Mouse (Mus musculus) E14TG2a.4 (cell line): Measurements from ENCODE around the gene Cped1.

ENCODE experiments used
- H3K27me3 ChIP-seq: 2 replicates; pipeline ENCODE4 v1.6.1; 2014; ENCODE audit warnings: low read length, control low read depth; ENCODE audit not compliant: insufficient read depth
- H3K36me3 ChIP-seq: 2 replicates; pipeline ENCODE4 v1.6.1; 2014; ENCODE audit warnings: low read length, control low read depth; ENCODE audit not compliant: insufficient read depth
- H3K4me1 ChIP-seq: replicated peaks from 2 replicates; pipeline ENCODE4 v1.6.1; 2014; ENCODE audit warnings: low read depth, low read length, control low read depth
- H3K4me3 ChIP-seq: replicated peaks from 2 replicates; pipeline ENCODE4 v1.5.1; 2014; ENCODE audit warnings: mild to moderate bottlenecking, low read length
- H3K9me3 ChIP-seq: 2 replicates; pipeline ENCODE4 v1.6.1; 2014; ENCODE audit warnings: low read length, control low read depth
- CTCF ChIP-seq: conservative IDR thresholded peaks from 2 replicates; pipeline ENCODE4 v1.5.1; 2014; ENCODE audit warnings: low read length
- NANOG ChIP-seq: IDR thresholded peaks from 2 replicates; pipeline ENCODE4 v1.6.1; 2014; ENCODE audit warnings: borderline replicate concordance, low read length, mixed read lengths
- POU5F1 ChIP-seq: IDR thresholded peaks from 2 replicates; pipeline ENCODE4 v1.6.1; 2014; ENCODE audit warnings: low read length, borderline replicate concordance

The Cped1 gene

DNA sequence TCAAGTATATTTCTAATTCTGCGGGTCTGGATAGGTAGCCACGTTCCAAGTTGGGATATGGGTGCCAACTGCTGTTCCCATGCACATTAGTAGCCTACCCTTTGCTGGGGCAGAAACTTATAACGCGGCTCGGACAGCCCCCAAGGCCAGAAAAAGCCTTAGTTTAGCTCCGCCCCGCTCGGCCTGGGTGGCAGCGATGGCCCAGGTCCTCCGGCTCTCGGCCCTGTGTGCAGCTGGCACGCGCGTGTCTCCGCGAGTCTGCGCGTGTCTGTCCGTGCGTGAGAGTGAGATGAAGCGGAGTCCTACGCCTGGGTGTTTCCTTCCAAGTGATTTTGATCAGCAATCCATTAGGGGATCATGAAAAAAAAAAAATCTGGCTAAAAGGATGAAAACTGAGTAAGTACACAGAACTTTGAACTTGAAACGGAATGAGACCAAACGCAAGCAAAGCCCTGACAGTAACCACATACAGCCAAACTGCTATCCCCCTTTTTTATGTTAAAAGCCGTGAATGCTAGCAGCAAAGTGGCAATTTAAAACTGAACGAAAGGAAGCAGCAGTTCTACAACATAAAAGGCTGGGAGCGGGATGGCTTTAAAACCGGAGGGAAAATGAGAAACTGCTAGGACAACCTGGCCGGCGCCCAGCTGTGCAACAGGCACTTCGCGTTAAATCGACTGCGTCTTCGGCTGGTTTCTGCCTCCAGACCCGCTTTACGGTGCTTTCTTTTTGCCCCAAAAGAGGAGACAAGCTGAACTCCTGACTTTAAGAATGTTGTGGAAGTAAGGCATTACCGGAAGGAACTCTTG lies at the start of gene Cped1:
Gene Cped1, plus strand, starts transcription at position 185 of the 809 bp plus-strand sequence.
- H3K36me3 ChIP-seq: no peaks in the 10 kb centered on the region
- H3K4me3 ChIP-seq: peak within 1 kb of the TSS; percentile 68
- TF ChIP-seq POU5F1 (no peak), CTCF (no peak), NANOG (peak; percentile 63; the same call in 1 of the 2 replicates)
- H3K9me3 ChIP-seq: no peaks in the 10 kb centered on the region
- peaks cover 22% of the 10 kb centered on the region for H3K4me1 ChIP-seq
- peaks cover 38% of the 10 kb centered on the region for H3K27me3 ChIP-seq

DNA sequence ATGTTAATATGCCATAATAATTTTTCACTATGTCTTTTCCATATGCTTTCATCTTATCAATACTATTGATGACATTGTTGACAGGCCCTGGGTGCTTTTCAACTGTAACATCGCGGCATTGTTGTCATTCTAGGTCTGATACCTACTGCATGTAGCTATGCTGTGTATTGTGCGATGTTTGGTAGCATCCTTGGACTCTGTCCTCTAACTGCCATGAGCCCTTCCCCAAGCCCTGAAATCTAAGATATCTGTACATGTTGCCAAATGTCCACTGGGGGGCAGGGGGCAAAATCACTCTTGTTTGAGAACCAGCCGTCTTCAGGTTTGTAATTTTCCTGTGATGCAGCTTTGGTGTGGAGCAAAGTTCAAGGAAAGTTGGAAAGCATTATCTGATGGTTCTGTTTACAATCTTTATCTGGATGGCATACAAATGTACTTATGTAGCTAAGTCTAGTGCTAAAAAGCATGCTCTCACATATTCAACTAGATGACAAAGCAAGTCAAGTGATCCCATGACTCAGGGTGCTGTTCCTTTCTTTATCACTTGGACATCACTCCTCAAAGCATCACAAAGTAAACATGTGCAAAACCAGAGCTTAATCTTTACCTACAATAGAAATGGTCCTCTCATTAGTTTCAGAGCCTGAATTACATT lies 47.6 kb upstream of the Cped1 start:
- no peaks in the 10 kb centered on the region for H3K27me3 ChIP-seq
- no peaks in the 10 kb centered on the region for H3K36me3 ChIP-seq
- H3K4me3 ChIP-seq: no peak overlapping the region
- no peaks in the 10 kb centered on the region for H3K4me1 ChIP-seq
- no peaks in the 10 kb centered on the region for H3K9me3 ChIP-seq
- no peak for TF ChIP-seq POU5F1
- no peak for TF ChIP-seq NANOG
- no peak for TF ChIP-seq CTCF

DNA sequence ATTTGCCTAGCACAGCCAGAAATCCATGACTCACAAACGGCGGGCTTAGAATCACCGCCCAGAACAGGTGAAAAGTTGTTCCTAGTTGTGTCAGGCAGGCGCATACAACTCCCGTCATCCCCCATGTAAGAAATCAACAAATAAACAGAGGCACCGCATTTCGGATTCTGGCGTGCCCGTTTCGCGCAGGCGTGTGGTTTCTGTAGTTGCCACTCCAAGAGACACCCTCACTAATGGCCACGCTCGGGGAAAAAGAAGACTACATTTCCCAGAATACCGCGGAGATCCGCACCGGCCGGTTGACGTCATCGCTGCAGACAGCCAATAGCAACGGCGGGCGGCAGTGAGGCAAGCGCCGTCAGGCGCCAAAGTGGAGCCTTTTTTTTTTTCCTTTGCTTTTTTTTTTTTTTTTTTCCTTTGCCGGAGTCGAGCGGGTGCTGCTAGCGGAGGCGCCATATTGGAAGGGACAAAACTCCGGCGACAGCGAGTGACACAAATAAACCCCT lies 36.4 kb upstream of the Cped1 start, which contains the start of gene Ing3:
Gene Ing3, plus strand, starts transcription at position 346 of the 506 bp plus-strand sequence.
- Histone ChIP-seq H3K4me3 (peak within 1 kb of the TSS; percentile 90), H3K27me3 (no peaks in the 10 kb centered on the region), H3K9me3 (peaks cover 5% of the 10 kb centered on the region), H3K4me1 (peaks cover 14% of the 10 kb centered on the region), H3K36me3 (peaks cover 23% of the 10 kb centered on the region)
- TF ChIP-seq CTCF (no peak), POU5F1 (no peak), NANOG (no peak)

DNA sequence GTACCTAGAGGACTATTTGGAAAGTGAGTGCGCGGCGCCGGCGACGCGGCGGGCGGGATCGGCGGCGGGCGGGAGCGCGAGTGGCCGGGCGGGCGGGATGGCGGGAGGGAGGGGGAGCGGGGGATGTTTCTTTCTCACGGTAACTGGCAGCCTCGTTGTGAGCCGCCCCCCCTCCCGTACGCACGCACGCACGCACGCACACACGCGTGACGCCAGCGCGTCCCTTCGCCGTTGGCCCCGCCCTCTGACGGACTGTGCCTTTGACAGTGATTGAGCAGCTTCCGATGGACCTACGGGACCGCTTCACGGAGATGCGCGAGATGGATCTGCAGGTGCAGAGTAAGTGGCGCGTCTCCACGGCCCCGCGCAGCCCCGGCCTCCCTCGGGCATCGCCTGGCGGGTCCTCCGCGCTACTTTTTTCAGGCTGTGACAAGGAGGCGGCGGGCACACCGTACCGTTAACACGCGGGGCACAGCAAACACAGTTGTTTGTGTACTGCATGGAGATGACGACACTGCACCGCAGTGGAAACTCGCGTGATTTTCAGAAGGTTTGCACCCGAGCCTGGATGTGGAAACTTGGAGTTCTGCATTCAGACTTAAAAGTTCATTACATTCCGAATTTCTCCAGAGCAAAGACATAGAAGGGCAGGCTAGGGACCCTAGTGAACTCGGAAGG lies 35.8 kb upstream of the Cped1 start:
- TF ChIP-seq NANOG (no peak), POU5F1 (no peak), CTCF (no peak)
- H3K4me3 ChIP-seq: peak overlapping the region; percentile 90

DNA sequence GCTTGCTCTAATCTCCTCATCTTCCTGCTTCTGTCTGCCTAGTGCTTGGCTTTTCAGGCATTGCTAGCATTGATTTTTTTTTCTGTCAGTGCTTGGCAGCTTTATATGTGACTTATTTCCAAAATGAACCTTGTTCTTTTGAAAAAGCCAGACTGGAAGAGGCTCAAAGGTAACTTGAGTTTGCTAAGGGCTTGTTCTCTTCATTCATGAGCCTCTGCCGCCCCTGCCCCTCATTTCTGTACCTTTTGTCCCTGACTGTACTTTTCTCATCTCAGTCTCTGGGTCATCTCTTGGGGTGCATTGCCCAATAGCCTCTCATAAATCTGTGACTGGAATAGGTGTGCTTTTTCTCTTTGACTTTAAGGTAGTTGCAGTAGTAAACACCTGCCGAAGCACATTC lies 35.0 kb upstream of the Cped1 start:
- Histone ChIP-seq H3K4me1 (peaks cover 14% of the 10 kb centered on the region), H3K27me3 (no peaks in the 10 kb centered on the region), H3K9me3 (no peaks in the 10 kb centered on the region), H3K36me3 (peaks cover 36% of the 10 kb centered on the region), H3K4me3 (peak overlapping the region; percentile 90)
- no peak for TF ChIP-seq POU5F1
- no peak for TF ChIP-seq CTCF
- TF ChIP-seq NANOG: no peak

More for the DNA sequence above, 35.8 kb upstream of the Cped1 start:
- Histone ChIP-seq H3K4me1 (peaks cover 14% of the 10 kb centered on the region), H3K36me3 (peaks cover 28% of the 10 kb centered on the region), H3K9me3 (peaks cover 4% of the 10 kb centered on the region; the same call in 1 of the 2 replicates), H3K27me3 (no peaks in the 10 kb centered on the region)

DNA sequence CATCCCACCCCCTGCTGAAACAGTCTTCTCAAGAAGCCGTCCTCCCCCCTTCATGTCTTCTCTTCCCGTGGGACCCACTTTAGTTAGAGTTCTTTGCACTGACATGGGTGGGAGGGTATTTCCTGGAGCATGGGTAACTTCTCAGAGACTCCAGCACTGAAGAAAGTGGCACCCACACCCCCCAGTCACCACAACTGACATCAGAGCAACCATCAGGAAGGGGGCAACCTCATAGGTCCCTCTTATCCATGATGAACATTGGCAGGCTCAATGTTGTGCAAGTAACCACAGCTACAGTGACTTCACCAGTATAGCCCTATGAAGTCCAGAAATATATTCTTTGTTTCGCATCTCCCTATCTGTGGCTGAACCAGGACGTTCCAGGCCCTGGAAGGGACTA lies 30.2 kb upstream of the Cped1 start:
- Histone ChIP-seq H3K4me1 (peaks cover 12% of the 10 kb centered on the region), H3K4me3 (no peak overlapping the region), H3K27me3 (no peaks in the 10 kb centered on the region), H3K9me3 (no peaks in the 10 kb centered on the region), H3K36me3 (peaks cover 55% of the 10 kb centered on the region)
- TF ChIP-seq CTCF (no peak), POU5F1 (no peak), NANOG (no peak)

DNA sequence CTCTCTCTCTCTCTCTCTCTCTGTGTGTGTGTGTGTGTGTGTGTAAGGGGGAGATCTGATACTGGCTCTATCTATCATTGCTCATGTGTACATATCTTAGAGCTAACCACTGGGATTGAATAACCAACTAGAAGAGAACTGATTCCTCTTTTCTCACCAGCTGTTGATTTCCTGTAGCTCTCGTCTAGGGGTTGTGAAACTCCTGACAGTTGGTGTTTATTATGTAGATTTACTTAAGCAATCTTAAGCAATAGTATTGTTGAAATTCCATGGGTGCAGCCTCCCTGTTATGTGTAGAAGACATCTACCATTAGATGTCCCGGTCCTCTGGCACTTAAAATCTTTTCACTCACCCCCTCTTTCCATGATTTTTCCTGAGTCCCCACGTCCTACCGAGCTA lies 26.8 kb upstream of the Cped1 start:
- no peaks in the 10 kb centered on the region for H3K9me3 ChIP-seq
- peaks cover 11% of the 10 kb centered on the region for H3K4me1 ChIP-seq
- no peak for TF ChIP-seq NANOG
- no peak for TF ChIP-seq POU5F1
- no peak for TF ChIP-seq CTCF

DNA sequence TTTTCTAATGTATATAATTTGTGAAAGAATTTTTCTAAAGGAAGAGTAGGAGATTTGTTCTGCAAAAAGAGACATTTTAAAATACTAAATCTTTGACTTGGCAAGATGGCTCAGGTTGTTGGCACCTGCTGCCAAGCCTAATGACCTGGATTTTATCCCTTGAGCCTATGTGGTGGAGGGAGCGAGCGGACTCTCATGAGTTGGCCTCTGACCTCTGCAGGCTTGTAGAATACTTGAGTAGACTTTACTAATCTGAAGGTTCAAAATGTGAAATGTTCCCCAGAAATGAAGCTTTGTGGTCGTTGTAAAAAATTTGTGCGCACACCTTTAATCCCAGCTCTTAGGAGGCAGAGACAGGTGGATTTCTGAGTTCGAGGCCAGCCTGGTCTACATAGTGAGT lies 25.8 kb upstream of the Cped1 start:
- TF ChIP-seq NANOG: no peak
- TF ChIP-seq CTCF: no peak
- TF ChIP-seq POU5F1: no peak
- H3K36me3 ChIP-seq: peaks cover 32% of the 10 kb centered on the region
- H3K27me3 ChIP-seq: no peaks in the 10 kb centered on the region
- no peaks in the 10 kb centered on the region for H3K9me3 ChIP-seq
- H3K4me1 ChIP-seq: peaks cover 11% of the 10 kb centered on the region
- no peak overlapping the region for H3K4me3 ChIP-seq

More for the DNA sequence above, 26.8 kb upstream of the Cped1 start:
- Histone ChIP-seq H3K36me3 (peaks cover 37% of the 10 kb centered on the region), H3K4me3 (no peak overlapping the region), H3K27me3 (no peaks in the 10 kb centered on the region)
